Mouse (Mus musculus) neural tube, embryonic 11.5 days (tissue): Measurements from ENCODE around the gene Tekt5. TPM values are rescaled to one million over a fixed set of nuclear protein-coding genes. Genes with fewer than 3 reads are reported as not detected.

ENCODE experiments used
- ATAC-seq: fragments of 200-750 bp; cut with Nextera tagmentation; 2 replicates; pipeline ENCODE4 v1.8.0; 2017; ENCODE audit warnings: moderate number of reproducible peaks, mild to moderate bottlenecking, moderate TSS enrichment, moderate library complexity; ENCODE audit not compliant: insufficient read depth, low FRiP score, low TSS enrichment
- DNase-seq: peaks from one replicate; pipeline ENCODE4 v3.0.0-alpha.2; 2015; ENCODE audit warnings: low spot score
- H3K27ac ChIP-seq: fragments of 300-500 bp; sonication (generic); 2 replicates; pipeline ENCODE4 v1.5.1; 2014; ENCODE audit warnings: low read depth, mild to moderate bottlenecking, low read length
- H3K27me3 ChIP-seq: fragments of 300-500 bp; sonication (generic); 2 replicates; pipeline ENCODE4 v1.6.1; 2014; ENCODE audit warnings: mild to moderate bottlenecking, low read length, mixed read lengths; ENCODE audit not compliant: control insufficient read depth, insufficient read depth
- H3K36me3 ChIP-seq: fragments of 300-500 bp; sonication (generic); 2 replicates; pipeline ENCODE4 v1.6.1; 2014; ENCODE audit warnings: mild to moderate bottlenecking, low read length, moderate library complexity, mixed read lengths; ENCODE audit not compliant: control insufficient read depth, insufficient read depth
- H3K4me1 ChIP-seq: fragments of 300-500 bp; sonication (generic); 2 replicates; pipeline ENCODE4 v1.6.1; 2014; ENCODE audit warnings: low read length, mixed read lengths; ENCODE audit not compliant: control insufficient read depth, insufficient read depth
- H3K4me2 ChIP-seq: fragments of 300-500 bp; sonication (generic); 2 replicates; pipeline ENCODE4 v1.6.1; 2014; ENCODE audit warnings: low read depth, mild to moderate bottlenecking, moderate library complexity
- H3K4me3 ChIP-seq: fragments of 300-500 bp; sonication (generic); 2 replicates; pipeline ENCODE4 v1.5.1; 2014; ENCODE audit warnings: low read depth, low read length
- H3K9ac ChIP-seq: fragments of 300-500 bp; sonication (generic); 2 replicates; pipeline ENCODE4 v1.6.1; 2014; ENCODE audit warnings: mild to moderate bottlenecking, low read length
- H3K9me3 ChIP-seq: fragments of 300-500 bp; sonication (generic); 2 replicates; pipeline ENCODE4 v1.6.1; 2016; ENCODE audit warnings: low read length; ENCODE audit not compliant: control insufficient read depth
- WGBS: fragments of 180-500 bp; shearing (Covaris S2); extraction: QIAGEN DNeasy Blood & Tissue Kit; methylation state at CpG from one replicate; pipeline ENCODE4 v1.1.7; 2014; 5-methylcytosine and 5-hydroxymethylcytosine counted together
- polyA plus RNA-seq: library from polyadenylated mRNA; unstranded; fragments of >200 nt; fragmentation: Nextera tagmentation; extraction: Ambion mirVana; gene quantifications from 2 replicates; pipeline ENCODE4 v1.2.1, GENCODE M21; 2014

Tekt5 gene
- polyA plus RNA-seq, 1 experiment from 2014 or later, result 0.17 TPM

DNA sequence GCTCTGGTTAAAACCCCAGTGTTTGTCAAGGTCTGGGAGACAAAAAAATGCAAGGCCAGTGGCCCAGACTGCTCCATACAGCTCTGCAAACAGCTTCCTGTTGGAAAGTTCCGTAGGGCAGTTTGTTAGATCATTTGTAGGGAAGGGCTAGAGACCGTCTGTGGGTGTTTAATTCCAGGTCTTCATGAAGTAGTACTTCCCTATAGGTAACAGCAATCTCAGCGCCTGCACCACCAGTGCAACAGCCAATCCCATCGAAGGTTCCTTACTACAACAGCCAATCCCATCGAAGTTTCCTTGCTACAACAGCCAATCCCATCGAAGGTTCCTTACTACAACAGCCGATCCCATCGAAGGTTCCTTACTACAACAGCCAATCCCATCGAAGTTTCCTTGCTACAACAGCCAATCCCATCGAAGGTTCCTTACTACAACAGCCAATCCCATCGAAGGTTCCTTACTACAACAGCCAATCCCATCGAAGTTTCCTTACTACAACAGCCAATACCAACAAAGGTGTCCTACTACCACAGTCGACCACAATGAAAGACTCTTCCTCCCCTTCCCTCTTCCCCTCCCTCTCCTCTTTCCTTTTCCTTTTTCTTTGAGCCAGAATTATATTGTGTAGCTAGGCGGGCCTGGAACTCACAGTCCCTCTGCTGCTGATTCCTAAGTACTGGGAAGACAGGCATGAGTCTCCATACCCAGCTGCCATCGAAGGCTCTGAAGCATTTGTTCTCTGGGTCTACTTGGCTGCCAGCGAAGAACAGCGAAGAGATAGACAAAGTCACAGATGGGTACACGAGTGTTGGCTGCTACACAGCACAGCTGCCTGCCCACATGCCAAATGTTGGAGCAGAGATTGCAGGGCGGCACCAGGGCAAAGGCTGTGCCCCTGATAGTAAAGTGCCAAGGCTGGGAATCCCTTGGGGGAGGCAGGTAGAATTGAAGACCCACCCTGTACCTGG lies 58.6 kb downstream of the Tekt5 start:
- ATAC-seq (no peak), DNase-seq (no peak)
- H3K9ac ChIP-seq, result no peak overlapping the region
- WGBS, result 92% methylated on average over 19 of the region's 19 CpGs
- H3K27ac ChIP-seq, result no peak overlapping the region
- H3K36me3 ChIP-seq, result no peaks in the 10 kb centered on the region
- no peaks in the 10 kb centered on the region for H3K4me1 ChIP-seq
- no peaks in the 10 kb centered on the region for H3K27me3 ChIP-seq
- no peaks in the 10 kb centered on the region for H3K9me3 ChIP-seq
- no peak overlapping the region for H3K4me3 ChIP-seq
- H3K4me2 ChIP-seq, result no peak overlapping the region

DNA sequence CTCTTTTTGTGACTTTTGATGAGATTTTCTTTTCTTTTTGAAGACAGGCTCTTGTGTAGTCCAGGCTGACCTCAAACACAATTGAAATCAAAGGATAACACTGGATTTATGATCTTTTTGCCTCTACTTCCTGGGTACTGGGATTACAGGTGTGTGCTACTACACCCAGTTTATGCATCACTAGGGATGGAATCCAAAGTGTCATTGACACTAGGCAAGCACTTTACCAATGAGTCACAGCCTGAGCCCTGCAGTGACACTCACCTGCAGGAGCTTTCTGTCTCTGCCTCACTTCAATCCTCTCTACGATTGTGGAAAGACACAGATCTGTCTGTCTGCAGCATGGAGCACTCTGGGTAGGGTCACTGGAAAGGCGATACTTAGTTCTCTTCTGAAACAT lies 59.3 kb downstream of the Tekt5 start:
- Histone ChIP-seq H3K9ac (no peak overlapping the region), H3K27me3 (no peaks in the 10 kb centered on the region), H3K9me3 (no peaks in the 10 kb centered on the region), H3K4me3 (no peak overlapping the region), H3K4me2 (no peak overlapping the region), H3K4me1 (no peaks in the 10 kb centered on the region), H3K27ac (no peak overlapping the region), H3K36me3 (no peaks in the 10 kb centered on the region)
- 93% methylated on average over 2 of the region's 2 CpGs for WGBS
- no peak for ATAC-seq
- no peak for DNase-seq

DNA sequence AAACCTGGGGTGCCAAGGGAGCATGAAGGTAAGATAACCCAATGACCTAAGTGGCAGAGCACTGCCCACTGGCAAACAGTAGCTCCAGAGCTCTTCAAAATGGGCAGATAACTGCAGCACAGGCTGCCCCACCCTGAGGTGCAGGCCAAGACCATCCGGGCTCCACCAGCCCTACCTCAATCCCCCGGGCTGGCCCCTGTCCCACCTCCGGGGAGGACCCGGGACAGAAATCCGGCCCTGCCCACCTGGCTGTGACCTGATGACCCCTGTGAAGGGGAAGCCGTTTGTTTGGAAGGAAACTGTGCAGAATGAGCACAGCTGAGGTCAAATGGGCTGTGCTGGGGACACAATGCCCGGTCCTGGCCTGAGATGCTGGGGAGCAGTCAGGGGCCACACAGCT lies 62.6 kb downstream of the Tekt5 start:
- Histone ChIP-seq H3K4me2 (no peak overlapping the region), H3K4me3 (no peak overlapping the region), H3K4me1 (no peaks in the 10 kb centered on the region), H3K9me3 (no peaks in the 10 kb centered on the region), H3K9ac (no peak overlapping the region), H3K27me3 (no peaks in the 10 kb centered on the region), H3K36me3 (no peaks in the 10 kb centered on the region), H3K27ac (no peak overlapping the region)
- DNase-seq (no peak), ATAC-seq (no peak)
- WGBS, result 50% methylated on average over 7 of the region's 7 CpGs

DNA sequence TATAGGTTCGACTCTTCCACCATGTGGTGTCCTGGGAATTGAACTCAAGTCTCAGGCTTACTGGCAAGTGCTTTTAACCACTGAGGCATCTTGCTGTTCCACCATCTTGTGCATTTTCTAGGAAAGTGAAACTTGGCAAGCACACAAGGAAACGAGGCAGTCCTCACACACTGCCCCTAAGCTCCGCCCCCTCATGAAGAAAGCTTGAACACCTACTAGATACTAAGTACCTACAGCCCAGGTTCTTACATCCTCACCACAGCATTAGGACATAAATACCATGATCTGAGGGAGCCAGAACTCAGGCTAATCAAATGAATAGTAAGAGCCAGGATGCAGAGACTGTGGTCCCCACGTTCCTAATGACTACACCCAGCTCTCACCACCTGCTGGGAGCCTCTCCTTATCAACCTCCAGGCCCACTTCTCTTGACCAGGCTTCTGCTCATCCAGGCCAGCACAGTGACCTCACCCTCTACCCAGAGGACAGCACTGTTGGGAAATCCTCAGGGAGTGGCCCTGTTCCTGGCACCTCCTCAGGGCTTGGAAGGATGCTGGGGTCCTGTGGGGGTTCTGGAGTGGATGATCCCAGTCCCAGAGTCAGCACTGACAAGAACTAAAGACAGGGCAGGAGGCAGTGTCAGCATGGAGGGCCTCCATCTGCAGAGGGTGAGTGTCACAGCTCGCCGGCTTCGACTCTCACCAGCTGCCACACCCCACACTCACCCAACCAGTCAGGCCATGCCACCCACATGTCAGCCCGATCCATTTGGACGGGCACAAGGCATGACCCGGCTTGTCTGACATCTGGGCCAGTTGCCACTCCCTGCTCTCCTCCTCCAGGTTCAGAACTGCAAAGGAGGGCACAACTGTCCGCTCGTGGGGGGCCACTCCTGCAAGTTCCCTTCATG lies 64.4 kb downstream of the Tekt5 start:
- no peaks in the 10 kb centered on the region for H3K9me3 ChIP-seq
- ATAC-seq, result no peak
- no peak for DNase-seq
- no peaks in the 10 kb centered on the region for H3K36me3 ChIP-seq
- 80% methylated on average over 12 of the region's 12 CpGs for WGBS
- no peak overlapping the region for H3K4me3 ChIP-seq
- H3K9ac ChIP-seq, result no peak overlapping the region
- H3K27me3 ChIP-seq, result no peaks in the 10 kb centered on the region
- no peak overlapping the region for H3K4me2 ChIP-seq
- H3K4me1 ChIP-seq, result no peaks in the 10 kb centered on the region
- no peak overlapping the region for H3K27ac ChIP-seq

DNA sequence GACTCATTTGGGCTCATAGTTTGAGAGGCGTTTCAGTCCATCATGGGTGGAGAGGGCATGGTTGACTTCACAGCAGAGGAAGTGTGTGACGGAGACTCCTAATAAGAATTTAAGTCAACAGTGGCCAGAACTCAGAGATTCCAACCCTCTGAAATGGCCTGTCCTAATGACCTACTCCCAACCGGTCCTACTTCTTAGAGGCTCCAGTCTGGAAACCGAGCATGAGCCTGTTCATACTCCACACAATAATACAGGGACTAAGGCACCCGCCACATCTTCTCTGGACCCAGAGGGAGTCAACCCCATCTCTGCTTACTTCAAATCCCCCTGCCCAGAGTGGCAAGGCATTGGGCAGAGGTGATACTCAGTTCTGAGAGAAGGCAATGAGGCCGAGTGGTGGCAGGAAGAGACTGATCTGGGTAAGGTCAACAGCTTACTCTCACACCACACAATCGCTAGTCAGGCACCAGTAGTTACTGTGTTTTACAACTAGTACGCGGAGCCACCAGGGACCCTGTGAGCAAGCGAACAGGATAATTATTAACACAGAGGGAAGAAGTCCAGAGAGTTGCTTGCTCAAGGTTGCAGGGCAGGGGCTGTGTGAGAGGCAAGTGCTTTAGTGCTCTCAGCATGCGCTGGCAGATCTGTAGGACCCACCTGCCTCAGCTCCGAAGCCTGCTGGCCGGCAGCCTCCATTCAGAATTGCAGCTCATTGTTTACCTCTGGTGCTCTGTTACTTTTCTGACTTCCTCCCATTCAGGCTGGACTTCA lies 67.5 kb downstream of the Tekt5 start:
- no peak overlapping the region for H3K9ac ChIP-seq
- no peaks in the 10 kb centered on the region for H3K4me1 ChIP-seq
- no peaks in the 10 kb centered on the region for H3K36me3 ChIP-seq
- no peak overlapping the region for H3K4me3 ChIP-seq
- DNase-seq, result no peak
- H3K4me2 ChIP-seq, result no peak overlapping the region
- WGBS, result 54% methylated on average over 13 of the region's 13 CpGs
- H3K27ac ChIP-seq, result no peak overlapping the region
- H3K9me3 ChIP-seq, result no peaks in the 10 kb centered on the region
- ATAC-seq, result no peak
- no peaks in the 10 kb centered on the region for H3K27me3 ChIP-seq

DNA sequence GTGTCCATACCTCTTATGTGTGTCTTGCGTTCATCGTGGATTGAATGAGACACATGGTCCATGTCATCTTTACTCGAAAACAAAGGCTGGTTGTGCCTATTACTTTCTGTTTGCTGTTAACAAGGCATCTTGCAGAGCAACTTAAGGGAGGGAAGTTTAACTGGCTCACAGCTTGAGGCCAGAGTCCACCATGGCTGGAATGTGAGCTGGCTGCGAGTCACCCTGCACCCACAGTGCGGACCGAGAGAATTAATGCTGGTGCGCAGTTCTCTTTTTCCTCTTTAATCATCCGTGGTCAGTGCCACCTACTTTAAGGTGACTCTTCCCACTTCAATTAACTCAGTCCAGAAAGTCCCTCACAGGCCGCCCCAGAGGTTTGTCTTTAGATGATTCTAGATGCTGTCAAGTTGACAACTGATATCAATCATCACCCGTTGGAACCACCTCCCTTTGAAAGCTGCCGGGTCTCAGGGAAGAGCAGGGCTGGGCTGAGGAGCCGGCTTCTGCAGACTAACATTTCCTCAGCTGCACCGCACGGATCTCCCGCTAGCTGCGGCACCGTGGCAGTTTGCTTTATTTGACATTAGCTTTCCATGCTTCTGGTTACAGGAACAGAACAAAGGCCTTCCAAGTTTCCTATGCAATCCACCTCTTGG lies 75.2 kb downstream of the Tekt5 start:
- no peak overlapping the region for H3K9ac ChIP-seq
- 65% methylated on average over 17 of the region's 17 CpGs for WGBS
- no peak overlapping the region for H3K4me3 ChIP-seq
- no peak for ATAC-seq
- no peaks in the 10 kb centered on the region for H3K36me3 ChIP-seq
- H3K4me1 ChIP-seq, result no peaks in the 10 kb centered on the region
- H3K4me2 ChIP-seq, result no peak overlapping the region
- no peak for DNase-seq
- H3K27me3 ChIP-seq, result no peaks in the 10 kb centered on the region
- H3K27ac ChIP-seq, result no peak overlapping the region
- H3K9me3 ChIP-seq, result no peaks in the 10 kb centered on the region

DNA sequence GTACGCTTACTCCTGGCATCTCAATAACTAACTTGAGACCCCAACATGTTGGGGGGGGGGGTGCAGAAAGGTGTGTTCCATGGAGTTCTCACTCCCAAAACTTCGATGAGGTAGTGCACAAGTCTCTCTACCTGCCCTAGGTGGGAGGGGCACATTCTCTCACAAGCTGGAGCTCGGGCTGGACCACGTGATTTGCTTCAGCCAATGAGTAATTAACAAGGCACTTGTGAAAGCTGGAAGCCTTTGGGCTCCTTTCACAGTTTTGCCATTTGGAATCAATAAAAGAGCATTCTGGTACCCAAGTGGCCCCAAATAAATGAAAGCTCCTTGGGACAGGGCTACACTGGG lies 78.1 kb downstream of the Tekt5 start:
- Histone ChIP-seq H3K27ac (no peak overlapping the region), H3K9ac (no peak overlapping the region), H3K4me1 (peaks cover 3% of the 10 kb centered on the region; the same call in 1 of the 2 replicates), H3K9me3 (no peaks in the 10 kb centered on the region), H3K4me2 (no peak overlapping the region), H3K36me3 (no peaks in the 10 kb centered on the region), H3K27me3 (peaks cover 6% of the 10 kb centered on the region; the same call in 1 of the 2 replicates), H3K4me3 (no peak overlapping the region)
- no peak for ATAC-seq
- DNase-seq, result no peak
- 63% methylated on average over 4 of the region's 4 CpGs for WGBS
